Mouse (Mus musculus): ENCODE measurements around the gene Adad2.

- no peak for TF ChIP-seq CTCF (IDR thresholded peaks at IDR 0.05; ENCODE audit: borderline replicate concordance, control insufficient read depth, extremely low read depth, insufficient read depth, low read length, poor library complexity)
- TF ChIP-seq POLR2A (IDR thresholded peaks at IDR 0.05; ENCODE audit: control insufficient read depth, extremely low read depth, insufficient read depth, low read length, poor library complexity) = no peak
Measured at GRCm38 (mm10) chr8:119612471-119612870, at the start of gene Adad2.
